Mouse (Mus musculus) CH12.LX (cell line): Measurements from ENCODE around the gene Cmip. TPM values are rescaled to one million over a fixed set of nuclear protein-coding genes. Genes with fewer than 3 reads are reported as not detected.

ENCODE experiments used
- DNase-seq: peaks from one replicate; pipeline ENCODE4 v3.0.0-alpha.2; 2013; ENCODE audit errors: extremely low read depth
- H3K27ac ChIP-seq: 2 replicates; pipeline ENCODE4 v1.5.1; 2012; ENCODE audit warnings: low read depth, mild to moderate bottlenecking, control low read depth, moderate library complexity; ENCODE audit not compliant: insufficient read depth
- H3K27me3 ChIP-seq: replicated peaks from 2 replicates; pipeline ENCODE3; 2012; ENCODE audit warnings: inconsistent platforms
- H3K36me3 ChIP-seq, 2 experiments: replicated peaks in 1 of 2; 2 replicates each; pipeline versions ENCODE3 to v1.6.1; 2012; ENCODE audit warnings: inconsistent platforms in 1 of 2, low read length in 1 of 2, mild to moderate bottlenecking in 1 of 2, mixed read lengths in 1 of 2, moderate library complexity in 1 of 2; ENCODE audit not compliant: control insufficient read depth in 1 of 2, insufficient read depth in 1 of 2
- H3K4me1 ChIP-seq, 2 experiments: 2 replicates each; pipeline ENCODE4 v1.6.1; 2012; ENCODE audit warnings: inconsistent platforms in 1 of 2, moderate library complexity in 1 of 2; ENCODE audit not compliant: insufficient read depth in 2 of 2, control insufficient read depth in 1 of 2
- H3K4me2 ChIP-seq: 2 replicates; pipeline ENCODE4 v1.6.1; 2012; ENCODE audit warnings: low read depth, mild to moderate bottlenecking, control low read depth; ENCODE audit not compliant: poor library complexity, insufficient read depth, severe bottlenecking
- H3K4me3 ChIP-seq, 3 experiments: fragments of 150-350 bp in 1 of 3; sonication (generic) in 1 of 3; replicated peaks in 1 of 3; 2 replicates each; pipeline versions ENCODE3 to v1.5.1; 2011 to 2012; ENCODE audit warnings: low read depth in 2 of 3, low read length in 2 of 3, mild to moderate bottlenecking in 2 of 3, moderate library complexity in 2 of 3, control low read depth in 1 of 3, improper control_type of control experiment in 1 of 3, inconsistent platforms in 1 of 3, mixed read lengths in 1 of 3; ENCODE audit not compliant: poor library complexity in 1 of 3
- H3K79me2 ChIP-seq: replicated peaks from 2 replicates; pipeline ENCODE4 v1.6.1; 2012; ENCODE audit warnings: mild to moderate bottlenecking, moderate library complexity; ENCODE audit not compliant: control insufficient read depth, poor library complexity, insufficient read depth, severe bottlenecking; ENCODE audit errors: extremely low read depth
- H3K9ac ChIP-seq: 2 replicates; pipeline ENCODE4 v1.6.1; 2012; ENCODE audit warnings: low read depth, mild to moderate bottlenecking, control low read depth, moderate library complexity; ENCODE audit not compliant: insufficient read depth
- H3K9me3 ChIP-seq: replicated peaks from 2 replicates; pipeline ENCODE3; 2012; ENCODE audit warnings: low read length, inconsistent platforms, mixed read lengths
- CHD1 ChIP-seq: IDR thresholded peaks from 2 replicates; pipeline ENCODE4 v1.6.1; 2012; ENCODE audit warnings: low read depth, low read length, improper control_type of control experiment, inconsistent platforms
- CHD2 ChIP-seq: IDR thresholded peaks from 2 replicates; pipeline ENCODE4 v1.6.1; 2011; ENCODE audit warnings: low read length, improper control_type of control experiment
- EP300 ChIP-seq: IDR thresholded peaks from 2 replicates; pipeline ENCODE4 v1.6.1; 2011; ENCODE audit warnings: low read length, improper control_type of control experiment
- ETS1 ChIP-seq: conservative IDR thresholded peaks from 2 replicates; pipeline ENCODE4 v1.6.1; 2012; ENCODE audit warnings: low read depth, mild to moderate bottlenecking, inconsistent platforms, low read length, improper control_type of control experiment, moderate library complexity
- HCFC1 ChIP-seq: IDR thresholded peaks from 2 replicates; pipeline ENCODE4 v1.6.1; 2012; ENCODE audit warnings: low read depth, mild to moderate bottlenecking, inconsistent platforms, low read length, improper control_type of control experiment
- IRF4 ChIP-seq: IDR thresholded peaks from 2 replicates; pipeline ENCODE4 v1.6.1; 2014; ENCODE audit warnings: low read depth, mild to moderate bottlenecking, inconsistent platforms, low read length, improper control_type of control experiment
- JUND ChIP-seq: conservative IDR thresholded peaks from 2 replicates; pipeline ENCODE4 v1.6.1; 2011; ENCODE audit warnings: low read depth, low read length, improper control_type of control experiment
- MAFK ChIP-seq: IDR thresholded peaks from 2 replicates; pipeline ENCODE4 v1.6.1; 2011; ENCODE audit warnings: low read length, improper control_type of control experiment; ENCODE audit not compliant: insufficient replicate concordance
- MAX ChIP-seq: IDR thresholded peaks from 2 replicates; pipeline ENCODE4 v1.6.1; 2011; ENCODE audit warnings: low read length, improper control_type of control experiment
- MEF2A ChIP-seq: IDR thresholded peaks from 2 replicates; pipeline ENCODE4 v1.6.1; 2014; ENCODE audit warnings: low read depth, mild to moderate bottlenecking, inconsistent platforms, low read length, improper control_type of control experiment, borderline replicate concordance
- MXI1 ChIP-seq: IDR thresholded peaks from 2 replicates; pipeline ENCODE4 v1.6.1; 2011; ENCODE audit warnings: mild to moderate bottlenecking, low read depth, low read length, improper control_type of control experiment
- MYC ChIP-seq: IDR thresholded peaks from 2 replicates; pipeline ENCODE4 v1.6.1; 2011; ENCODE audit warnings: low read depth, mild to moderate bottlenecking, improper control_type of control experiment, low read length
- RAD21 ChIP-seq: IDR thresholded peaks from 2 replicates; pipeline ENCODE4 v1.6.1; 2011; ENCODE audit warnings: low read depth, mild to moderate bottlenecking, low read length, improper control_type of control experiment, moderate library complexity
- RCOR1 ChIP-seq: conservative IDR thresholded peaks from 2 replicates; pipeline ENCODE4 v1.6.1; 2012; ENCODE audit warnings: low read depth, mild to moderate bottlenecking, inconsistent platforms, low read length, improper control_type of control experiment
- TBP ChIP-seq: conservative IDR thresholded peaks from 2 replicates; pipeline ENCODE4 v1.6.1; 2011; ENCODE audit warnings: low read depth, low read length, improper control_type of control experiment
- TCF12 ChIP-seq: IDR thresholded peaks from 2 replicates; pipeline ENCODE4 v1.6.1; 2014; ENCODE audit warnings: low read depth, mild to moderate bottlenecking, inconsistent platforms, low read length, improper control_type of control experiment
- UBTF ChIP-seq: IDR thresholded peaks from 2 replicates; pipeline ENCODE4 v1.6.1; 2012; ENCODE audit warnings: low read depth, mild to moderate bottlenecking, inconsistent platforms, low read length, improper control_type of control experiment, moderate library complexity
- USF2 ChIP-seq: conservative IDR thresholded peaks from 2 replicates; pipeline ENCODE4 v1.6.1; 2011; ENCODE audit warnings: low read depth, low read length, improper control_type of control experiment
- ZC3H11A ChIP-seq: IDR thresholded peaks from 2 replicates; pipeline ENCODE4 v1.6.1; 2012; ENCODE audit warnings: low read depth, mild to moderate bottlenecking, inconsistent platforms, low read length, improper control_type of control experiment
- ZMIZ1 ChIP-seq: IDR thresholded peaks from 2 replicates; pipeline ENCODE4 v1.6.1; 2012; ENCODE audit warnings: low read depth, mild to moderate bottlenecking, inconsistent platforms, low read length, improper control_type of control experiment
- ZNF384 ChIP-seq: IDR thresholded peaks from 2 replicates; pipeline ENCODE4 v1.6.1; 2012; ENCODE audit warnings: low read depth, low read length, improper control_type of control experiment, inconsistent platforms
- dilution Hi-C: fragments of 300-500 bp; cut with MboI; formaldehyde crosslinking; loops from 2 replicates; pipeline ENCODE4 v1.14.3; 2020; ENCODE audit warnings: low sequenced_read_pairs; ENCODE audit not compliant: extremely low pct_unique_long_range_greater_than_20kb, extremely low pct_ligation_motif_present
- in situ Hi-C: fragments of 300-500 bp; cut with MboI; formaldehyde crosslinking; loops from 3 replicates; pipeline ENCODE4 v1.14.3; 2019; ENCODE audit warnings: low sequenced_read_pairs, low pct_ligation_motif_present, low pct_unique_long_range_greater_than_20kb, mixed read lengths
- polyA plus RNA-seq: library from polyadenylated mRNA; unstranded; fragments of >175 nt; gene quantifications from 2 replicates; pipeline ENCODE4 v1.2.1, GENCODE M21; 2012; ENCODE audit warnings: low read depth; ENCODE audit not compliant: insufficient read length
- total RNA-seq, 2 experiments: library from RNA; depleted of rRNA; stranded (reverse); fragments of 300-350 nt in 1 of 2; fragments of >200 nt in 1 of 2; gene quantifications; 2 replicates each; pipeline ENCODE4 v1.2.3; 2012 to 2014

Gene Cmip
- total and polyA plus RNA-seq, 3 experiments = 5.2 to 39.0 (median 16.5) TPM

DNA sequence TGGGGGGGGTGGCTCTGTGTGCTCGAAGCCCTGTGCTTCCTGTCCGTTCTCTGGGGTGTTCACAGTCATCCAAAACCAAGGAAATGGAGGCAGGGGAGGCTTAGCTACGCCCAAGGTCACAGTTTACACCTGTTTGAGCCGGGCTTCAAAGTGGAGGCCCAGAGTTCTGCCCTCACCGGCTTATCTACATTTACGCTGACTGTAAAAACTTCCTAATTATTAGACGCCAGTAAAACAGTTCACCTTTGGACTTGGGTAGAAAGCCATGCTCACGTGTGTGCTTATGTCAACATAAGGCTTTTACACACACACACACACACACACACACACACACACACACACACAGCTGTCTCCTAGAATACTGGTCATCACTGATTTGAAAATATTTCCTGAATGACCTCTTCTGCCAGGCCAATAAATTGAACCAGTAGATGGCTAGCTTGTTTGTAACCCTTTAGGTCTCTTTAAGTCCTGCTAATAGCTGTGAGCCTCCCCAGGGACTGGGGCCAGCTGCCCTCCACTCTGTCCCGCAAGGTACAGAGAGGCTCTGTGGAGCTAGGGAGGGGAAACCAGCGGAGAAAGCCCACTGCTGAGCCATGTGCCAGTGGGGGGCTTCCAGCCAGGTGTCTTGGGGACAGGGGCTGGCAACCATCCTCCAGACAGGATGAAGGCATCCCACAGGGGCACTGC, 77.3 kb downstream of the Cmip start:
- dilution Hi-C loops = no loop called here
- Histone ChIP-seq H3K4me2 (no peak overlapping the region), H3K36me3 (peaks cover 0 to 7% of the 10 kb centered on the region in 2 experiments), H3K4me1 (peaks cover 52 to 95% of the 10 kb centered on the region in 2 experiments), H3K27ac (peak overlapping the region; percentile 64), H3K79me2 (0 out of 2 replicates have a peak, but pooled peaks cover 9% of the 10 kb centered on the region), H3K27me3 (no peaks in the 10 kb centered on the region), H3K9ac (no peak overlapping the region), H3K9me3 (peaks cover 3% of the 10 kb centered on the region), H3K4me3 (no peak overlapping the region)
- in situ Hi-C loops = no loop called here
- TF ChIP-seq USF2 = no peak
- no peak for TF ChIP-seq HCFC1
- no peak for TF ChIP-seq ETS1
- TF ChIP-seq MYC = no peak
- TF ChIP-seq RCOR1 = no peak
- TF ChIP-seq MAFK = no peak
- no peak for TF ChIP-seq IRF4
- no peak for TF ChIP-seq UBTF
- TF ChIP-seq JUND = no peak
- no peak for TF ChIP-seq RAD21
- TF ChIP-seq MXI1 = no peak
- no peak for TF ChIP-seq TBP
- TF ChIP-seq ZC3H11A = no peak
- no peak for DNase-seq

DNA sequence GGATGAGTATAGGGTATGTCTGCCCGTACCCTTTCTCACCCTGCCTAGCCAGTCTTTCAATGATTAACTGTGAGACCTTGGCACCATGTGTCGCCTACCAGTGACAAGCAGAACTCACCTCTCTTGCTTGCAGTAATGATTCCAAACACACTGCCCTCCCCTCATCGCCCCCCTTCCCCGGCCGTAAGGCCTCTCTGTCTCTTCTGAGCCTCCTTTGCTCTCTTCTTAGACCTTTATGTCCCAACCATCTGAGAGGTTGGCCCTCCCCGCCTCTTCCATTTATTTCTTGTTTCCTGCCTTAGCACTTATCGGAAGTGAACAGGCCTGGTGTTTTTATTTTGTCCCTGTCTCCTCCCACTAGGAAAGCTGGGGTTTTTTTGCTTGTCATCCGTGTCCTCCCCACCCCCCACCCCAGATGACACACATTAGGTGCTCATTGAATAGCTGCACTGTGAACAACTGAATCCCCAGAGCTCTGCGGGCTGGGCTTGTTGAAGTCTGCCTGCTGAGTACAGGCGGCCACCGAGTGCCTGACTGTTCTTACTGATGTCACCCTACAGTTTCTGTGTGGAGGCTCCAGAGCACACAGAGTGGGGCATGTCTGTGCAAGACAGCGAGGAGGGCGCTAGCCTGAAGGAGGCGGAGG, 78.0 kb downstream of the Cmip start:
- H3K9ac ChIP-seq = no peak overlapping the region
- dilution Hi-C loops = no loop called here
- no peak overlapping the region for H3K4me2 ChIP-seq
- DNase-seq = peak; percentile 85
- TF ChIP-seq MEF2A (no peak; the same call in 1 of the 2 replicates), ZMIZ1 (no peak), CHD2 (peak; percentile 34), ETS1 (peak; percentile 63), EP300 (no peak), JUND (no peak), MXI1 (peak; percentile 34; the same call in 1 of the 2 replicates), CHD1 (no peak), MAX (0 out of 2 replicates have a peak, but pooled peaks have one; percentile 21), TCF12 (peak; percentile 17; the same call in 1 of the 2 replicates), IRF4 (peak; percentile 26; the same call in 1 of the 2 replicates), ZNF384 (no peak)
- H3K4me3 ChIP-seq = peak overlapping the region in 1 of 3 experiments; percentile 6
- peaks cover 0 to 7% of the 10 kb centered on the region in 2 experiments for H3K36me3 ChIP-seq
- H3K27me3 ChIP-seq = no peaks in the 10 kb centered on the region
- H3K4me1 ChIP-seq = peaks cover 54 to 95% of the 10 kb centered on the region in 2 experiments
- H3K79me2 ChIP-seq = 0 out of 2 replicates have a peak, but pooled peaks cover 9% of the 10 kb centered on the region
- peaks cover 3% of the 10 kb centered on the region for H3K9me3 ChIP-seq
- in situ Hi-C loops = no loop called here
- H3K27ac ChIP-seq = peak overlapping the region; percentile 64
